Mouse (Mus musculus) midbrain, postnatal 0 days (tissue): Measurements from ENCODE around the gene Sestd1. TPM values are rescaled to one million over a fixed set of nuclear protein-coding genes. Genes with fewer than 3 reads are reported as not detected.
A peak's percentile ranks its signal among the peaks of the same experiment; 100 is the strongest.

Experiments used
- ATAC-seq: fragments of 200-750 bp; cut with Nextera tagmentation; 2 replicates; pipeline ENCODE4 v1.8.0; 2017; ENCODE audit warnings: moderate number of reproducible peaks, mild to moderate bottlenecking, moderate TSS enrichment, moderate library complexity; ENCODE audit not compliant: low FRiP score
- DNase-seq: peaks from one replicate; pipeline ENCODE4 v3.0.0-alpha.2; 2015; ENCODE audit warnings: low spot score
- H3K27ac ChIP-seq: fragments of 300-500 bp; sonication (generic); 2 replicates; pipeline ENCODE4 v1.5.1; 2014; ENCODE audit warnings: low read depth, mild to moderate bottlenecking, low read length, mixed read lengths
- H3K27me3 ChIP-seq: fragments of 300-500 bp; sonication (generic); 2 replicates; pipeline ENCODE4 v1.6.1; 2014; ENCODE audit warnings: low read length, control low read depth, mixed read lengths; ENCODE audit not compliant: insufficient read depth
- H3K36me3 ChIP-seq: fragments of 300-500 bp; sonication (generic); 2 replicates; pipeline ENCODE4 v1.6.1; 2014; ENCODE audit warnings: low read length, control low read depth, mixed read lengths; ENCODE audit not compliant: insufficient read depth
- H3K4me1 ChIP-seq: fragments of 300-500 bp; sonication (generic); 2 replicates; pipeline ENCODE4 v1.6.1; 2014; ENCODE audit warnings: mild to moderate bottlenecking, control low read depth, antibody characterized with exemption, low read length, mixed read lengths; ENCODE audit not compliant: insufficient read depth
- H3K4me2 ChIP-seq: fragments of 300-500 bp; sonication (generic); 2 replicates; pipeline ENCODE4 v1.6.1; 2014; ENCODE audit warnings: low read depth, mild to moderate bottlenecking, low read length, mixed read lengths; ENCODE audit not compliant: poor library complexity, severe bottlenecking
- H3K4me3 ChIP-seq: fragments of 300-500 bp; sonication (generic); 2 replicates; pipeline ENCODE4 v1.5.1; 2014; ENCODE audit warnings: low read depth, mild to moderate bottlenecking, low read length, moderate library complexity
- H3K9ac ChIP-seq: fragments of 300-500 bp; sonication (generic); replicated peaks from 2 replicates; pipeline ENCODE4 v1.6.1; 2014; ENCODE audit warnings: mild to moderate bottlenecking, low read length, moderate library complexity, mixed read lengths; ENCODE audit not compliant: poor library complexity, severe bottlenecking
- H3K9me3 ChIP-seq: fragments of 300-500 bp; sonication (generic); 2 replicates; pipeline ENCODE4 v1.6.1; 2016; ENCODE audit warnings: low read length, control low read depth
- CTCF ChIP-seq: IDR thresholded peaks from 2 replicates; pipeline ENCODE4 v1.5.1; 2016; ENCODE audit warnings: antibody characterized with exemption, mild to moderate bottlenecking
- WGBS: fragments of 180-500 bp; shearing (Covaris S2); extraction: QIAGEN DNeasy Blood & Tissue Kit; methylation state at CpG from one replicate; pipeline ENCODE4 v1.1.7; 2014; 5-methylcytosine and 5-hydroxymethylcytosine counted together
- polyA plus RNA-seq: library from polyadenylated mRNA; unstranded; fragments of >200 nt; fragmentation: Nextera tagmentation; extraction: Ambion mirVana; gene quantifications from 2 replicates; pipeline ENCODE4 v1.2.1, GENCODE M21; 2015
- total RNA-seq: library from RNA; depleted of rRNA; stranded (reverse); fragments of >200 nt; gene quantifications from 2 replicates; pipeline ENCODE4 v1.2.3, GENCODE M21; 2014

Sestd1 gene
- total and polyA plus RNA-seq, 2 experiments from 2014 or later, result 23.7 to 52.6 TPM

DNA sequence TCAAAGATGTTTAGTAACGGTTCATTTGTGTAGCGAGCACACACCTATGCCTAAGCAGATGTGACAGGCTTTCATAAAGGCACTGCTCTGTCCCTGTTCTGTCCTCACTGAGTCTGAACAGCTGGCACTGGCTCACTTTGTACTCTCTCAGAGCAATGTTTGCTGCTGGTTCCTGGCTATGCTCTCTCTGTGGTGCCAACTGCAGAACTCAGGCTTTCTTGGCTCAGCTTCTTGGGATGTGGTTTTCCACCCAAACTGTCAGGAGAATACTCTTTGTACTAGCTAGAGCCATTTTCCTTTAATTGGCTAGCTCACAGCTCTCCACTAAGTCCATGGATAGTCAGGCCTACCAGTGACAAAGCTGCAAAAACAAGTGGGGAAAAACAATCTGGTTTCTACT, 59.4 kb downstream of the Sestd1 start:
- Histone ChIP-seq H3K27ac (no peak overlapping the region), H3K4me1 (no peaks in the 10 kb centered on the region), H3K9ac (no peak overlapping the region), H3K4me3 (no peak overlapping the region), H3K27me3 (no peaks in the 10 kb centered on the region), H3K4me2 (no peak overlapping the region), H3K36me3 (peaks cover 12% of the 10 kb centered on the region; the same call in 1 of the 2 replicates), H3K9me3 (no peaks in the 10 kb centered on the region)
- ATAC-seq, result 0 out of 2 replicates have a peak, but pooled peaks have one; percentile 38
- no peak for TF ChIP-seq CTCF
- WGBS, result 76% methylated on average over 2 of the region's 2 CpGs
- DNase-seq, result peak; percentile 59

DNA sequence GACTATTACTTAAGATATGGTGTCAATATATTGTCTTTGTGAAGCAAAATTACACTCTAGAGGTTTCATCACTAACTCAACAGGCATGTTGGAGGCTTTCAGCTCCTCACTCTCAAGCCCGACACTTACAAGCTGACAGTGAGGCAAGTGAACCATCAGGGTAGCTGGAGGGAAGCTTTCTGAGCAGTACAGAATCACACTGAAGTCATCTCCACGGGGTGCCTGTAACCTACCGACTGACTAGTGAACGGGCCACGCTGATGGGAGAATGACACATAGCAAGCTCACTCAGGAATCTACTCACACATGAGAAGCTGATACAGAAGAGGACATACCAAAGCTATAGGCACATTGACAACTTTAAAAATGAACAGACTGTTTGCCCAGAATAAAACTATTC, 67.5 kb downstream of the Sestd1 start:
- Histone ChIP-seq H3K4me1 (no peaks in the 10 kb centered on the region), H3K9me3 (no peaks in the 10 kb centered on the region), H3K27ac (no peak overlapping the region), H3K36me3 (peaks cover 35% of the 10 kb centered on the region), H3K4me3 (no peak overlapping the region), H3K27me3 (no peaks in the 10 kb centered on the region), H3K4me2 (no peak overlapping the region), H3K9ac (no peak overlapping the region)
- DNase-seq (no peak), ATAC-seq (no peak)
- no peak for TF ChIP-seq CTCF
- WGBS, result 70% methylated on average over 5 of the region's 5 CpGs

DNA sequence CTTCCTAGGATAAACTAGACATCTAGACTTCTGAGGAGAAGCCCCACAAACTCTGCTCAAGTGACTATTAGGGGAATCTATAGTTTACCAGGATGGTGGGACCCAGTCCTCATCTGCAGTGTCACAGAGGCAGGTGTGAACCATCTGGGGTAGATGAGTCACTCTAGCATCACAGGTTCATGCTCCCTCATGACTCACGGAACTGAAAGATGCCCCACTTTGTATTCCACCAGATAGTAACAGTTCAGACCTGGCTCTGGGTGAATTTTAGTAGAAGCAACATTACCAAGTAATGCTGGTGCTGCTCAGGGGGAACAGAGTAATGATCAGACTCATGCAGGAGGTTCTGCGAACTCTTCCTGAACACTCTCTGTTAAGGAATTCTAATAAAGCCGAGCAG, 73.4 kb downstream of the Sestd1 start:
- no peak overlapping the region for H3K9ac ChIP-seq
- ATAC-seq, result no peak
- no peaks in the 10 kb centered on the region for H3K4me1 ChIP-seq
- TF ChIP-seq CTCF, result no peak
- DNase-seq, result no peak
- H3K36me3 ChIP-seq, result peaks cover 21% of the 10 kb centered on the region
- H3K27ac ChIP-seq, result no peak overlapping the region
- H3K9me3 ChIP-seq, result no peaks in the 10 kb centered on the region
- H3K4me2 ChIP-seq, result no peak overlapping the region
- 95% methylated on average over 3 of the region's 3 CpGs for WGBS
- no peak overlapping the region for H3K4me3 ChIP-seq
- H3K27me3 ChIP-seq, result no peaks in the 10 kb centered on the region

DNA sequence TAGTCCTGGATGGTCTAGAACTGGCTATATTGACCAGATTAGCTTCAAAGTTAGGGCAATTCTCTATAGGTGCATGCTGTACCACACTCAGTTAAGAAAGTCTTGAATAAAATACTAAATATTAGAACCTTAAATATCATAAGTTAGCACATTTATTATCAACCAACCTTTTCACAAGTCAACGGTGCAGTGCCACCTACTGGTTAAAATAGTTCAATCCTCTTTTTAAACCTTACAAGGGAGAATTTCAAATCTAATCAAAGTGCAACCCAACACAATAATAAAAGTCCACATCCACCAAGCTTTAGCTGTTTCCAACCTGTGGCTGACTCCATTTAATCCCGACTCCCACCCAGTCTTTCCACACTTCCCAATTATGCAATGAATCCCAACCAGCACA, 76.5 kb downstream of the Sestd1 start:
- no peak overlapping the region for H3K4me2 ChIP-seq
- no peaks in the 10 kb centered on the region for H3K9me3 ChIP-seq
- H3K9ac ChIP-seq, result no peak overlapping the region
- H3K36me3 ChIP-seq, result peaks cover 12% of the 10 kb centered on the region; the same call in 1 of the 2 replicates
- no peak overlapping the region for H3K27ac ChIP-seq
- no peak overlapping the region for H3K4me3 ChIP-seq
- TF ChIP-seq CTCF, result peak; percentile 74
- ATAC-seq (no peak), DNase-seq (peak; percentile 54)
- H3K27me3 ChIP-seq, result no peaks in the 10 kb centered on the region
- 51% methylated on average over 2 of the region's 2 CpGs for WGBS
- H3K4me1 ChIP-seq, result no peaks in the 10 kb centered on the region

DNA sequence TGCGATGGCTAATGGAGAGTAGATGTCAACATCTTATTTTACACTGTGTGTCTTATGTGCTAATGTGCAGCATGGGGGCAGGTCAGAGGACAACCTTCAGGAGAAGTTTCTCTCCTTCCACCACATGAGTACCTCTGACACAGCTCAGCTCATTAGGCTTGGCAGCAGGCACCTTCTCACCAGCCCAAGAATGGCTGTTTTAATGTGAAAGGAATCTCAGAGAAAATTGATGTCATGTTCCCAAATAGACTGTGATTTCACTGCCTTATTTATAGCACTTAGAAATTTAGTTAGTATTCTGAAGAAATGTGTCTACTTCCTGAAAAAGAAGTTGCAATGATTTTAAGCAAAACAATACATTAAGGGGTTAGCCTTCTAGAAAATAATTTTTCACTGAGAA, 78.5 kb downstream of the Sestd1 start:
- Histone ChIP-seq H3K9ac (no peak overlapping the region), H3K4me2 (no peak overlapping the region), H3K4me1 (no peaks in the 10 kb centered on the region), H3K27ac (no peak overlapping the region), H3K36me3 (peaks cover 4% of the 10 kb centered on the region; the same call in 1 of the 2 replicates), H3K27me3 (no peaks in the 10 kb centered on the region), H3K4me3 (no peak overlapping the region), H3K9me3 (no peaks in the 10 kb centered on the region)
- no peak for TF ChIP-seq CTCF
- 92% methylated on average over 1 of the region's 1 CpGs for WGBS
- ATAC-seq (no peak), DNase-seq (no peak)

DNA sequence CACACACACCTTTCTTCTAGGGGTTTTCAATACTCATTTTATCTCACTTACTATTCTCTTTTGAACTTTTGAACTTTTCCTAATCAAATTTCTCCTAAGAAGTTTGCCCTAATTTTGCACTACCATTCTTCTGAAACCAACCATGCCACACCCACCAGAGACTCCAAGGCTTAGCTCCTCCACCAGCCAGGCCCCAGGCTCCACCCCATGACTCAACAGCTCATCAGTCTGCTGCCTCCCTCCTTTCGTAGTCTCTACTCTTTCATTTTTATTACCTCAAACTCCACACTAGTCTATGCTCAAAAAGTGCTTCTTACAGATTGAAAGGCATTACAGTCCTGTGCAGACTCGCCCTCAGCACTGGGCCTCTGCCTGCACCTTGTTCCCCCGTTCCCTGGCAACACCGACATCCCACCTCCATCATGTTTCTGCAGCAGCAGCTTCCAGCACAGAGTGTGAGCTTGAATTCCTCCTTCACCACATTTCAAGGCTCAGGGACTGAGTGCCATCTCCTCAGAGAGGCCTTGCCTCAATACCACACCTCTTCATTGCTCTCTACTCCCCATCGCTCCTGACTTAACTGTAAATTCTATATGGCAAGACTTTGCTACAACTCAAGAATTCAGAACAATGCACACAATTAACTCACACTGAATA, 79.3 kb downstream of the Sestd1 start:
- 95% methylated on average over 5 of the region's 5 CpGs for WGBS
- H3K4me3 ChIP-seq, result no peak overlapping the region
- H3K9ac ChIP-seq, result no peak overlapping the region
- no peaks in the 10 kb centered on the region for H3K4me1 ChIP-seq
- no peaks in the 10 kb centered on the region for H3K27me3 ChIP-seq
- H3K36me3 ChIP-seq, result peaks cover 3% of the 10 kb centered on the region; the same call in 1 of the 2 replicates
- ATAC-seq (no peak), DNase-seq (no peak)
- H3K9me3 ChIP-seq, result no peaks in the 10 kb centered on the region
- no peak overlapping the region for H3K27ac ChIP-seq
- no peak overlapping the region for H3K4me2 ChIP-seq
- TF ChIP-seq CTCF, result no peak
